Mouse (Mus musculus): ENCODE data around the gene N4bp1.

DNA sequence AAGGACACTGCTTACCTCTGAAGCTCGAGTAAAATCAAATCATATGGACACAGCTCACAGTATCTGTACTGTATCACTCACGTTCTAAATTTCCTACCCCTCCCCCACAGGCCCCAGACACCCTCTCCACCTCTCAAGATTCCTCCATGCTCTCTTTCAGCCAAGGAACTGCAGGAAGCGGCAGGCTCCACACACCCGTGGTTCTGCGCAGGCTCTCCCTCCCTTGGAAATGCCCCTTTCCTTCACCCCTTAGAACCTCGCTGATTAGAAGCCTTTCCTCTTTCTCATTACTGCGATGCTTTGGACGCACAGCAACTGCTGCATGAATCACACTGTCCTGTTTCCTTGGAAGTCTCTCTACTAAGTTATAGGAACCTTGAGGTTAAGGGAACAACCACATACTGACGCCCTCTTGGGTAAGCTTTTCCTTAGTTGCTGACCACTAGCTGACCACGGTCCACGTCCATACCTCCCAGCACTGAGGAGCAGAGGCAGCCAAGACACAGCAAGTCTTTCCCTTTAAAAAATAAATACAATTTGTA is 3.9 kb downstream of the N4bp1 start:
- TF ChIP-seq POLR2A (IDR thresholded peaks at IDR 0.05; ENCODE audit: low read depth, low read length) (no peak), CTCF (conservative IDR thresholded peaks at IDR 0.05; ENCODE audit: insufficient read depth, insufficient read length, low read depth, low read length) (no peak)
